Mouse (Mus musculus) small intestine, adult 2 months (tissue): ENCODE results near the gene Zfp786.

Experiments used
- CTCF ChIP-seq: fragments of 200-500 bp; IDR thresholded peaks from 2 replicates; pipeline ENCODE4 v1.5.1; 2012; ENCODE audit warnings: low read depth, mild to moderate bottlenecking, control low read depth, inconsistent platforms, low read length, moderate library complexity, mixed read lengths; ENCODE audit not compliant: insufficient replicate concordance, insufficient read length; ENCODE audit errors: extremely low read depth
- POLR2A ChIP-seq: fragments of 200-500 bp; IDR thresholded peaks from 2 replicates; pipeline ENCODE4 v1.6.1; 2012; ENCODE audit warnings: low read depth, mild to moderate bottlenecking, control low read depth, inconsistent platforms, low read length, moderate library complexity

GRCm38 (mm10) chr6:47781091-47781968 is 49.3 kb downstream of the Zfp786 start:
- no peak for TF ChIP-seq CTCF
- no peak for TF ChIP-seq POLR2A
